Mouse (Mus musculus) megakaryocyte progenitor cell, adult 5-6 weeks (primary cell): ENCODE measurements at regions not wholly inside any gene's neighbourhood (a gene's known extent, or its start where the extent isn't known, plus 50 kb on each side); places are given as distances from the start of the nearest gene placed in this dataset.

Experiments
- ATAC-seq: replicated peaks from 2 replicates; pipeline ENCODE4 v1.8.0; 2016; ENCODE audit warnings: mild to moderate bottlenecking, moderate TSS enrichment, inconsistent platforms; ENCODE audit not compliant: poor library complexity

- no peak for ATAC-seq
These were observed 101.5 kb upstream of the Cypt1 start for GRCm38 (mm10) chrX:16421159-16421558.

- no peak for ATAC-seq
These were observed 101.0 kb upstream of the Cypt1 start for GRCm38 (mm10) chrX:16421663-16422062.

GRCm38 (mm10) chrX:16438088-16438487 is 84.6 kb upstream of the Cypt1 start:
- ATAC-seq = no peak

- ATAC-seq = peak; percentile 80
These were observed 72.1 kb upstream of the Cypt1 start for GRCm38 (mm10) chrX:16450496-16451078.
